Mouse (Mus musculus) CD4-positive helper T cell, adult 2 months (primary cell): ENCODE results near the gene Alg9.
A peak's percentile ranks its signal among the peaks of the same experiment; 100 is the strongest.

Experiments
- DNase-seq: peaks from one replicate; pipeline ENCODE4 v3.0.0-alpha.2; 2012; ENCODE audit warnings: low read depth, missing footprints, low spot score

Alg9 gene

GRCm38 (mm10) chr9:50850713-50851112 is 75.9 kb downstream of the Alg9 start:
- no peak for DNase-seq

GRCm38 (mm10) chr9:50852634-50853349 is 78.0 kb downstream of the Alg9 start:
- DNase-seq: peak; percentile 42

DNA sequence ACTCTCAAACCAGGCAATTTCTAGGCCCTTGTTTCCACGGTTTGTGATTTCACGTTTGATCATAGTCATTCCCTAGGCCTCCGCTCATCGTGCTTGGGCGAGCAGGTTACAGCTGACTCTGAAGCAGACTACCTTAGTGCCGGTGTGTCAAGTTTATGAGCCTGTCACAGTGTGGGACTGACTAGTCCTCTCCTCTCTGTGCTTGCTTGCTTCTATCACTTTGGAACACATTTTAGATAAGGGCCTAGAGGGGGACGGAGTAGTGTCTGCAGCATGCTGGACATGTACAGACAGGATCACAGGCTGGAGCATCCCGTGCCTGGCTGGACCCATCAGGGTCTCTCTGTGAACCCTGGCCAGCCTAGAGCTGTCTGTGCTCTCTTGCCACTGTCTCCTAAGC is 79.6 kb downstream of the Alg9 start:
- DNase-seq: no peak

- no peak for DNase-seq
Observed at GRCm38 (mm10) chr9:50855133-50855766, 80.4 kb downstream of the Alg9 start.

DNA sequence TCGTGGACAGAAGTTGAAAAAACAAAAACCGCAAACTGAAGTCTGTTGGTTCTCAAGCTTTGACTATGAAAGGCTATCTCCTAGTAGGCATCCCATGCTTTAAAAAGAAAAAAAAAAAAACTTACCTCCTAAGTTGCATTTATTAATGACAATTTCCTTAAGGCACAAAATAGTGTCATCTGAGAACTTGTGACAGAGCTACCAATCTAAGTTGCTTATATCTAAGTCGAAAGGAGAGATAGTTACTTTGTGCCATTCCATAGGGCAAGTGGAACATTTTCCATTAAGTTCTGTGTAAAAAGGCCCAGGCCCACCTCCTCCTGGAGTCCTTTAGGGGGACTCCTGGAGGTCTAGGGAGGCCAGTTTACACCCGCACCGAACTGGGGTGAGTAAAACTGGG is 81.0 kb downstream of the Alg9 start:
- DNase-seq: no peak

GRCm38 (mm10) chr9:50856341-50857081 is 81.7 kb downstream of the Alg9 start:
- peak; percentile 92 for DNase-seq

DNA sequence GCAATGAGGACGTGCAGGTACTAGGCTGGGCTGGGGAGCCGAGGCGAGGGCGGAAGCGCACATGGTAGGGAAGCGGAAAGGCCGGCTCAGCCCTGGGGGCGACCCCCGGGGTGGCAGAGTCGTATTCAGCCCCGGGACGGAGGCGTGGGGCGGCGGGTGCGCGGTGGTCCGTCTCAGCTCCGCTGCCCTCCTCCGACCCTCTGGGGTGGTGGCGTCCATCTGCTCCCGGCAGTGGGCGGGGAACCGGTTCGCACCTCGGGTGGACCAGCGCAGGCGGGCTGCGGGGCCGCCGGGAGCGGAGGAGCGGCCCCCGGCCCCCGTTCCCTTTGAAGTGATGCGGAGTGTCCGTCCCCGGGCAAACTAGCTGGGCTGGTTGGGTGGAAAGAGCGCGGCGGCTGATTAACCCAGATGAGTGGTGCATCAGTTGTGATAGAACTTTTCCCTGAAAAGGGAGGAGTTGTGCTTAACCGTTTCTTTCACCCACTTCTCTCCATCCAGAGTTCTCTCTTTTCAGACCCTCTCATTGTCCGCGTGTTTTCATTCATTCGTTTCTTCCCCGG is 82.3 kb downstream of the Alg9 start:
- DNase-seq: no peak

DNA sequence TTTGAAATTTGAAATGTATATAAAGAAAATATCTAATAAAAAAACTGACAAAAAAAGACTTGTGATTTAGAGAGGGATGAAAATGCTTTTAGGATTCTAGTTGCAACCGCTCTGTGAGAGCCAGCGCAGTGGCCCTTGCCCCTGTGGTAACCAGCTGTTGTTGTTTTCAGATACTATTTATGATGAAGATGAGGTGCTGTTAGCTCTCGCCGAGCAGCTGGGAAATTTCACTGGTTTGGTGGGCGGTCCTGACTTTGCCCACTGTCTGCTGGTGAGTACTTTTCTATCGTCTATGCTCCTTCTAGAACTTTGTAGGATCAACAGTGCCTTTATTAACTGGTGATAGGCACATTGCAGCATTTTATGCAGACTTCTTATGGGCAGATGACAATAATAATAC is 83.9 kb downstream of the Alg9 start:
- DNase-seq: no peak

DNA sequence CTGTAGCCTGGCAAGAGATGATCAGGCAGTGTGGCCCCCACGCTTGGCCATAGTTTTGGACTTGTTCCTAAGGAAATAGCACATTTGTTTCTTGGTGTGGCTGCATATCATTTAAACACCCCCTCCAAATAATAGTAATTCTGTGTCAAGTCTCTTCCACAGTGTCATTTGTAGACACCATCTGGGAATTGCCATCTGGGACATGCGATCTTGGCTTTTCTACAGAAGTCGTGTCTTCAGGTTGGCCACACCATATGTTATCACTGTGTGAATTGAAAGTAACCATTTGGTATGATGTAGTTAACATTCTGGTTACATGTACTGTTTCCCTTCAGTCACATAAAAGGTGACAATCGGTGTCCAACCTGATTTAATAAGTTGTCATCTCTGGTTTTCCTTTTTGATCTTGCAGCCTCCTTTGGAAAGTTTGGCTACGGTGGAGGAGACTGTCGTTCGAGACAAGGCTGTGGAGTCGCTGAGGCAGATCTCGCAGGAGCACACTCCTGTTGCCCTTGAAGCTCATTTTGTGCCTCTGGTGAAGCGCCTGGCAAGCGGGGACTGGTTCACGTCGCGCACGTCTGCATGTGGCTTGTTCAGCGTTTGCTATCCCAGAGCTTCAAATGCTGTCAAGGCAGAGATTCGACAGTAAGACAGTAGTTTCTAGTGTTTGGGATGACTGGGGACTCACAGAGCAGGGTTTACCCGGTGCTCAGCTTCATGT is 86.5 kb downstream of the Alg9 start:
- no peak for DNase-seq

GRCm38 (mm10) chr9:50863824-50864223 is 89.0 kb downstream of the Alg9 start:
- DNase-seq: peak; percentile 33

DNA sequence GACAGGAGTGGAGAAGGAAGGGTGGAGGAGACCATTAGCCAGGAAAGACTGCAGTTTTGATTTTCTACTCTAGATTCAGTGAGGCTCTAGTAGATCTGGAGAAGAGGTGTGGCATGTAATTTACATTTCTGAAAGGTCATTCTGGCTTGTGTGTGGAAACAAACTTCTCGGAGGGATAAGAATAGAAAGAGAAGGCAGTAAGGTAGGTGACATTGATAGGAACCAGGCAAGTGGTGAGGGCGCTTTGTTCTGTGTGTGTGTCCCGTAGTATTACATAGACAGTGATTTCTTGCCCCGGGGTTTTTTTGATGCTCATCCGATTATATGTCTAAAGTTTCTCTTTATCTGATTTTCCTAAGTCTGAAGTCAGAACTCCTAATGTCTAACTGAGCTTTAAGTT is 90.1 kb downstream of the Alg9 start:
- no peak for DNase-seq

DNA sequence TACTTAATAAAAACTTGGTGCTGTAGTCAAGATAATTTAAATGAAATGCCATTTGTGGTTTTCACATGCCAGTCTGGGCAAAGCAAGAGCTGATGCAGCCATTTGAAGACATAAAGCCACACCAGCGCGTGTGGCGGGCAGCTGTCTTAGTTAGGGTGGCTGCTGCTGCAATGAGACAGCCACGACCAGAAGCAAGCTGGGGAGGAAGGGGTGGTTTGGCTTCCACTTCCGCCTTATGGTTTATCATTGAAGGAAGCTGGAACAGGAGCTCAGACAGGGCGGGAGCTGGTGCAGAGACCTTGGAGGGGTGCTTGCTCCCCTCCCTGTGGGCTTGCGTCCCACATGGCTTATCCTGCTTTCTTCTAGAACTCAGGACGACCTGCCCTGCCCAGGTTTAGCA is 91.0 kb downstream of the Alg9 start:
- DNase-seq: peak; percentile 32

- no peak for DNase-seq
Observed at GRCm38 (mm10) chr9:50867015-50867414, 92.2 kb downstream of the Alg9 start.

DNA sequence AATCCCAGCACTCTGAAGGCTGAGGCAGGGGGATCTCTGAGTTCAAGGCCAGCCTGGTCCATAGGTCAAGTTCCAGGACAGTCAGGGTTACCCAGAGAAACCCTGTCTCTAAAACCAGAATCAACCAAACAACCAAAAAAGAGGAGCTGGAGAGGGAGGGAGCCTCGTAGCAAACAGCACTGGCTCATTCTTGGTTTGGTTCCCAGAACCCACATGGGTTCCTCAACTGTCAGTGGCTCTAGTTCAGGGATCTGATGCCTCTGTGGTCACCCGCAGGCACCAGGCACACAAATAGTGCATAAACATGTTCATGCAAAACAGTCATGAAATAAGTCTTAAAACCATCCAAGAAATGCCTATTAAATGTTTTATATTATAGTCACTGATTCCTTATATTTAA is 93.4 kb downstream of the Alg9 start:
- DNase-seq: no peak

DNA sequence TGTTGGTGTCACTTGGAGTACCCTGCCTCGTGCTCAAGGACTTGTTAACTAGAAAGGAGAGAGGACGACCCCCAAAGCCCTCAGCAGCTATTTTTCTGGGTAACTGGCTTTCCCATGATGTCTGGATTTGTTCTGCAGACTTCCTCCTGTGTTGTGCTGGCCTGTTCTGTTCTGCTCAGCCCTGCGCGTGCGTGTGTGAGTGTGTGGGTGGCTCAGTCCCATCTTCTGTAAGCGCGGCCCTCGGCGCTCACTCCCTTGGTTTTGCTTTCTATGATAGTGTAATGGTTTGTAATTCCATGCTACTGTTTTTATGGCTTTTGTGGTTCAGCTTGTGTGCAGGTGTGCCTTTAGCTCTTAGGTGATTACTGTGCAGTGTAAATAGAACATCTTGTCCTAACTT is 98.4 kb downstream of the Alg9 start:
- no peak for DNase-seq

- DNase-seq: no peak
Observed at GRCm38 (mm10) chr9:50874031-50874430, 99.2 kb downstream of the Alg9 start.

DNA sequence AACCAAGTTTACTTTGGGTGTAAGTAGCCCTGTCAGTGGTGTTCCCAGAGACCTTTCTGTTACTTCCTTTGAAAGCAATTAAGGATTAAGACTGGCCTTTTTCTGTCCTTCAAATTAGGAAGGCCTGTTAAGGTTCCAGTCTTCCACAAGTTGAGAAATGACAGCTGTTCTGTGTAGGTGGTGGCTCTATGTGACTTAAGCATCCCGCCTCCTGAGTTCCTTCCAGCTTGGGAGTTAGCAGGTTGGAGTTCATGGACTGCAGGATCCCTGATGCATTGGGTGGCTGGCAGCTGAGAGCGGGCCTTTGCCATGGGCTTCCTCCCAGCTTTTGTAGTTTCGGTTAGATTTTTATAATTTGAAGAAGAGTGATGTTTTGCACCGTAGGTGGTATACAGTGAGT is 100.7 kb downstream of the Alg9 start:
- DNase-seq: no peak

DNA sequence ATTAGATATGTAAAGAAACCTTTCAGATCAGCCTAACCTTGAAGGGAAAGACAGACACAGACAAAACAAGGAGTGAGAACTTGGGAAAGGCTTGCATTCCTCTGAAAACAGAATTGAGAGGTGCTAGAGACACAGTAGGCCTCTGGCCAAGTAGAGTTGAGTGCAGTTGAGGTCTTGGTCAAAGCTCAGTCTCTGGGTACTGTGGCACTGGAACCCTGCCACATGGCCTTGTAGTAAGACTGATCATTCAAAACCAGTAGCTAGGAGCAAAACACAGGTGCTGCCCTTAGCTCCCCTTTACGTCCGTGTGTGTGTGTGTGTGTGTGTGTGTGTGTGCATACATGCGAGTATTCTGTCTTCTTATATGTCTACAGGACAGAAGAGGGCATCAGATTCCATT is 101.5 kb downstream of the Alg9 start:
- no peak for DNase-seq

DNA sequence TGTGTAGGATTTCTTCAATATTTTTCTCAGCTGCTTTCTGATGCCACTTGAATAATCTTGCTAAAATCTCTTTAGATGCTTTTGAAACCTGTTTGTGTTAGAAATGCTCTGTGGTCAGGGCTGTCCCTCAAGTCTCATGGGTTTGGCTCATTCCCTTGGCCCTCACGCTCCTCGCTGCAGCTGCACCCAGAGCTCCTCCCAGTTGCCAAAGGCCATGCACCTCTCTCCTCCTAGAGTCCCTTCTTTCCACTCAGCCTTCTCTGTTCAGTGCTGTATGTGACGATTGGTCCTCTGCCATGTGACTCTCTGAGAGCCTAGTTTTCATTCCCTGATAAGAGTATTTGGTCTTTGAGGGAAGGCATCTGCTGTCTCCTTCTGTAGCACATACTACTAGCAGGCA is 102.6 kb downstream of the Alg9 start:
- DNase-seq: no peak

DNA sequence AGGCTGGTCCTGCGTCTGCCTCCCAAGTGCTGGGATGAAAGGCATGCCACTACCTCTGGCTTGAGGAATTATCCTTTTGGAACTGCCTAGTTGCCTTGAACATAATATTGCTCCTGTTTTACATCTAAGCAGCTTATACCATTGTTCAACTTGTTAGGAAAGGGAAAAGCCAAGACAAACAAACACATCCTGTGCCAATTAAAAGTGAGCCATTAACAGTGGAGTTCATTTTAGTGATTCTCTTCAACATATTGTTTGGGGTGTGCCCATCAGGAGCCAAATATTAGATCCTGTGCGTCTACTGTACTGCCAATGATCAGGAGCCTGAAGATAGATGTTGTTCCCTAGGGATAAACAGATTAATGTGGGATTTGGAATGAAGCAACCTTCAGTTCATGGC is 107.4 kb downstream of the Alg9 start:
- DNase-seq: no peak

DNA sequence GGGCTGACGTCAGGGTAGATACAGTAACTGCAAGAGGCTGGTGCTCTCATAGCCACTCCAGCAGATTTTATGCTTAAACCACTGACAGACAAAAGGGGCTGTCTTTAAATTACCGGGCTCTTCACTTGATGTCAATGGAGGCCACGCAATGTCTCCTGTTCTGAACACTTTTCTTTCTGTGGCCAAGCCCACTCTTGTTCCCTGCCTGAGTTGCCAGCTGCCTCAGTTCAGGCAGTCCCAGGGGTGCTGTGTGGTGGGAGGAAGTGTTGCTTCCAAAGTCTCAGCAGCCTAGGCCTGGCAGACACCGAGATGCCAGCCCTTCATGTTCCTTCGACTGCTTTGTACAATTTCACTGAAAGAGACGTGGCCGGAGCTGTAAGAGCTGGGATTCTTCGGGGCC is 109.3 kb downstream of the Alg9 start:
- no peak for DNase-seq
